In genomic region chr10:10812750-10813711, GRCm38 (mm10) we compare ENCODE assay signal across 10 mouse cellular contexts.
DNase-seq lines count a peak whose midpoint lies in the region; ATAC-seq and TF ChIP-seq lines count a peak whose summit lies in the region.
"Had no signal": no experiment of that assay in that cellular context is flagged by ENCODE, and none has a peak within 500 bp of the region (broad histone marks: within the 10 kb centered on the region; RNA-seq: fewer than 3 reads in every experiment).

No protein-coding gene starts in this region.

- peak; percentile 44 for ATAC-seq in Patski
- ATAC-seq in midbrain, embryonic 16.5 days: peak; percentile 76; the same call in 1 of the 2 replicates

- POLR2A ChIA-PET in Patski (lab: Charles Lee): interaction anchor here (0.5 kb wide), 1 partner anchor 128 kb away, joined by 3 read pairs; no protein-coding TSS in a partner anchor

- no peak overlapping the region for H3K4me2 ChIP-seq in midbrain, embryonic 16.5 days (ENCODE audit: low read length)

- H3K27me3 ChIP-seq in Patski: no peaks in the 10 kb centered on the region
- no peaks in the 10 kb centered on the region for H3K27me3 ChIP-seq in midbrain, embryonic 16.5 days (ENCODE audit: control insufficient read depth, insufficient read depth, low read depth, low read length)

- H3K4me1 ChIP-seq in midbrain, embryonic 16.5 days (ENCODE audit: control insufficient read depth, insufficient read depth, low read length): no peaks in the 10 kb centered on the region; the same call in 1 of the 2 replicates

- no peaks in the 10 kb centered on the region for H3K36me3 ChIP-seq in midbrain, embryonic 16.5 days (ENCODE audit: control insufficient read depth, insufficient read depth, low read length)

- H3K9me3 ChIP-seq in midbrain, embryonic 16.5 days (replicated peaks; ENCODE audit: control insufficient read depth, low read length, poor library complexity, severe bottlenecking): no peaks in the 10 kb centered on the region

- intact Hi-C loops in heart, postnatal 14 days (cut with DNase I): no loop called here

- H3K4me3 ChIP-seq in layer of hippocampus, adult 2 months: no peak overlapping the region
- no peak overlapping the region for H3K4me3 ChIP-seq in midbrain, embryonic 16.5 days (ENCODE audit: low read depth, low read length)
- H3K4me3 ChIP-seq: erythroblast, embryonic 14.5 days had no signal

- in situ Hi-C loops in Patski (cut with MboI; ENCODE audit: low pct_unique_long_range_greater_than_20kb): no loop called here

- H3K9ac ChIP-seq in midbrain, embryonic 16.5 days (ENCODE audit: low read depth, low read length): no peak overlapping the region
- H3K9ac ChIP-seq: liver, embryonic 14.5 days had no signal

- peak; percentile 9 to 37 for DNase-seq in heart, postnatal 14 days
- DNase-seq in heart, adult 9 months (ENCODE audit: low spot score in 2 of 2): no peak
- peak; percentile 20 for DNase-seq in Patski (ENCODE audit: low read depth, low spot score)
- DNase-seq in cerebellum, postnatal 10 days: peak; percentile 93 to 96
- DNase-seq in layer of hippocampus, adult 2 months (ENCODE audit: low spot score in 2 of 2): peak; percentile 63 to 72
- no peak for DNase-seq in thymus, postnatal 10 days (ENCODE audit: low spot score in 2 of 2)
- no peak for DNase-seq in urinary bladder, adult 2 months (ENCODE audit: low spot score)

- CTCF ChIA-PET in Patski (lab: Charles Lee): no interaction called here

- peak overlapping the region; percentile 76 for H3K27ac ChIP-seq in layer of hippocampus, adult 2 months
- no peak overlapping the region for H3K27ac ChIP-seq in midbrain, embryonic 16.5 days (ENCODE audit: low read length)
- H3K27ac ChIP-seq: liver, embryonic 14.5 days had no signal

- 33% methylated on average over 5 of the region's 5 CpGs for WGBS in midbrain, embryonic 16.5 days

- no peak for TF ChIP-seq CTCF in Patski (IDR thresholded peaks at IDR 0.05)
- no peak for TF ChIP-seq CTCF in layer of hippocampus, adult 2 months (conservative IDR thresholded peaks at IDR 0.05)

Comparison
In these comparisons a context has a peak if more than half of its experiments do, and no peak if none do; other contexts are left out.
1. DNase-seq: peak in heart, postnatal 14 days (2 of 2), Patski (single experiment), cerebellum, postnatal 10 days (2 of 2) and layer of hippocampus, adult 2 months (2 of 2); none in heart, adult 9 months (0 of 2), thymus, postnatal 10 days (0 of 2) and urinary bladder, adult 2 months (single experiment).